Comparison of ENCODE assay signal across 9 mouse cellular contexts in the genomic region with DNA sequence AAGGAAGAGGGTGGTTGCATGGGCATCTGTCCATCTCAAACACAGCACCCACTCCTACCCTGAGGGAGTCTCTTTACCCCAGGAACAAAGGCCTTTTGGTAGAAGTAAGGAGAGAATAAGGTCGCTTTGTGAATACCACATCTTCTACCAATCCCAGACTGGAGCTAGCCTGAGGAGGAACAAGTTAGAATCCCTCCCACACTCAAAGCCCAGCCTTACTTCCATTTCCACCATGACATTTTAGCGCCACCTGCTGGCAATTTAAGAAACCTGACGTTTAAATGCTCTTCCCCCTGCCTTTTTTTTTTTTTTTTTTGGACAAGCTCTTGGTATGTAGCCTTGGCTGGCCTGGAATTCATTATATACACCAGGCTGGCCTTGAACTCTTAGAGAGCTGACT. TPM values are rescaled to one million over a fixed set of nuclear protein-coding genes. Genes with fewer than 3 reads are reported as not detected.
DNase-seq lines count a peak whose midpoint lies in the region; ATAC-seq and TF ChIP-seq lines count a peak whose summit lies in the region.
"Had no signal": no experiment of that assay in that cellular context is flagged by ENCODE, and none has a peak within 500 bp of the region (broad histone marks: within the 10 kb centered on the region; RNA-seq: fewer than 3 reads in every experiment).

No protein-coding gene starts in this region.

- no peaks in the 10 kb centered on the region for H3K9me3 ChIP-seq in ES-Bruce4 (replicated peaks; ENCODE audit: control insufficient read depth, insufficient read depth, low read length, poor library complexity, severe bottlenecking)

- H3K27me3 ChIP-seq in ES-Bruce4 (ENCODE audit: control insufficient read depth, insufficient read depth, low read length, poor library complexity, severe bottlenecking): no peaks in the 10 kb centered on the region

- intact Hi-C loops in heart, postnatal 14 days (cut with DNase I): loop anchor here (1.0 to 5.0 kb wide), 2 partner anchors 103 to 486 kb away; no protein-coding TSS in a partner anchor

- H3K36me3 ChIP-seq in ES-Bruce4 (ENCODE audit: control insufficient read depth, insufficient read depth, low read length, poor library complexity, severe bottlenecking): no peaks in the 10 kb centered on the region

- H3K9ac ChIP-seq in ES-Bruce4 (ENCODE audit: low read depth, poor library complexity, severe bottlenecking): no peak overlapping the region

- no peak for TF ChIP-seq EP300 in ES-Bruce4 (IDR thresholded peaks at IDR 0.05; ENCODE audit: insufficient read depth, low read depth, low read length)

- peaks cover 8% of the 10 kb centered on the region for H3K4me1 ChIP-seq in ES-Bruce4 (ENCODE audit: control insufficient read depth, insufficient read depth, low read length)
- H3K4me1 ChIP-seq in lung, adult 2 months (ENCODE audit: control insufficient read depth, insufficient read depth, low read length): peaks cover 2% of the 10 kb centered on the region; the same call in 1 of the 2 replicates

- H3K4me3 ChIP-seq in ES-Bruce4 (ENCODE audit: low read depth, low read length): no peak overlapping the region
- H3K4me3 ChIP-seq in lung, adult 2 months (replicated peaks; ENCODE audit: extremely low read depth, low read depth, low read length): no peak overlapping the region

- WGBS in lung, adult 2 months: 0% methylated on average over 3 of the region's 3 CpGs

- peak; percentile 64 for DNase-seq in adrenal gland, postnatal 25 days
- DNase-seq in heart, postnatal 14 days: peak; percentile 78 to 85
- DNase-seq in kidney, postnatal 36 days: peak; percentile 74 to 89
- peak; percentile 59 for DNase-seq in lung, adult 2 months
- peak; percentile 79 for DNase-seq in thymus, postnatal 14 days

- TF ChIP-seq CTCF in ES-Bruce4 (IDR thresholded peaks at IDR 0.05; ENCODE audit: low read depth, low read length): peak; percentile 3
- TF ChIP-seq CTCF in lung, adult 2 months (IDR thresholded peaks at IDR 0.05; ENCODE audit: insufficient read depth, low read length): peak; percentile 21; the same call in 1 of the 2 replicates

- H3K27ac ChIP-seq in ES-Bruce4 (ENCODE audit: insufficient read depth, low read length): no peak overlapping the region

- TF ChIP-seq POLR2A in ES-Bruce4 (IDR thresholded peaks at IDR 0.05; ENCODE audit: insufficient read depth, low read length): no peak
- TF ChIP-seq POLR2A in lung, adult 2 months (IDR thresholded peaks at IDR 0.05; ENCODE audit: borderline replicate concordance, extremely low read depth, low read depth, low read length): no peak

- ATAC-seq in erythroblast, adult 5-6 weeks (replicated peaks; ENCODE audit: low FRiP score, poor library complexity, severe bottlenecking): peak; percentile 66
- peak; percentile 51 for ATAC-seq in neutrophil, adult 5-6 weeks (ENCODE audit: extremely low read depth, insufficient number of reproducible peaks, low FRiP score, poor library complexity, severe bottlenecking)

RNA-seq across cellular contexts. Expression of a gene that starts 19.4 kb away (rescaled TPM):
- not detected in 2 replicates for polyA plus RNA-seq in ES-Bruce4 (2011; ENCODE audit: insufficient read depth, insufficient read length, low read depth, missing spikeins)
- total RNA-seq in adrenal gland, postnatal 25 days (2021): 1.6 and 2.4 TPM in 2 replicates
- total RNA-seq in erythroblast, adult 5-6 weeks (2015; ENCODE audit: low replicate concordance): not detected in 2 replicates
- under 0.01 TPM in 1 of 2 replicates, not detected in the other for total RNA-seq in erythroblast, adult 5-6 weeks (2017; ENCODE audit: low replicate concordance)
- under 1 TPM in 1 of 2 experiments, not detected in 1; 0.05 TPM for total RNA-seq in heart, postnatal 14 days (2021)
- 0.89 and 1.7 TPM in 2 replicates for polyA plus RNA-seq in lung, adult 2 months (2012; rRNA removed)
- not detected in 2 replicates for total RNA-seq in neutrophil, adult 5-6 weeks (2017)
- total RNA-seq: gastrocnemius, postnatal 36 days had no signal

RNA-seq across cellular contexts. Expression of a gene that starts 40.2 kb away (rescaled TPM):
- polyA plus RNA-seq in ES-Bruce4 (2011; ENCODE audit: insufficient read depth, insufficient read length, low read depth, missing spikeins): 170 TPM in 2 replicates
- 269 and 403 TPM in 2 replicates for total RNA-seq in adrenal gland, postnatal 25 days (2021)
- total RNA-seq in erythroblast, adult 5-6 weeks (2015; ENCODE audit: low replicate concordance): 150 and 218 TPM in 2 replicates
- total RNA-seq in erythroblast, adult 5-6 weeks (2017; ENCODE audit: low replicate concordance): 337 and 409 TPM in 2 replicates
- 10 to 100 TPM; 39.8 to 50.9 TPM for total RNA-seq in heart, postnatal 14 days (2021)
- 263 and 265 TPM in 2 replicates for polyA plus RNA-seq in lung, adult 2 months (2012; rRNA removed)
- total RNA-seq in neutrophil, adult 5-6 weeks (2017): 62.0 and 69.6 TPM in 2 replicates

RNA-seq across cellular contexts. Expression of a gene that starts 52.6 kb away (rescaled TPM):
- polyA plus RNA-seq in ES-Bruce4 (2011; ENCODE audit: insufficient read depth, insufficient read length, low read depth, missing spikeins): 81.1 and 97.0 TPM in 2 replicates
- total RNA-seq in adrenal gland, postnatal 25 days (2021): 52.0 and 57.7 TPM in 2 replicates
- total RNA-seq in erythroblast, adult 5-6 weeks (2015; ENCODE audit: low replicate concordance): 7.9 and 61.9 TPM in 2 replicates
- total RNA-seq in erythroblast, adult 5-6 weeks (2017; ENCODE audit: low replicate concordance): 15.3 and 18.3 TPM in 2 replicates
- 10 to 100 TPM; 19.1 to 20.1 TPM for total RNA-seq in heart, postnatal 14 days (2021)
- polyA plus RNA-seq in lung, adult 2 months (2012; rRNA removed): 19.5 and 21.3 TPM in 2 replicates
- 36.4 and 46.0 TPM in 2 replicates for total RNA-seq in neutrophil, adult 5-6 weeks (2017)

RNA-seq across cellular contexts. Expression of a gene that starts 57.5 kb away (rescaled TPM):
- polyA plus RNA-seq in ES-Bruce4 (2011; ENCODE audit: insufficient read depth, insufficient read length, low read depth, missing spikeins): 2.2 TPM in 1 of 2 replicates, not detected in the other
- total RNA-seq in adrenal gland, postnatal 25 days (2021): 2.6 and 2.8 TPM in 2 replicates
- total RNA-seq in erythroblast, adult 5-6 weeks (2015; ENCODE audit: low replicate concordance): not detected in 2 replicates
- not detected in 2 replicates for total RNA-seq in erythroblast, adult 5-6 weeks (2017; ENCODE audit: low replicate concordance)
- under 1 TPM in 1 of 2 experiments, not detected in 1; 0.95 TPM for total RNA-seq in heart, postnatal 14 days (2021)
- not detected in 2 replicates for polyA plus RNA-seq in lung, adult 2 months (2012; rRNA removed)
- 7.2 TPM in 1 of 2 replicates, not detected in the other for total RNA-seq in neutrophil, adult 5-6 weeks (2017)

RNA-seq across cellular contexts. Expression of a gene that starts 58.2 kb away (rescaled TPM):
- polyA plus RNA-seq in ES-Bruce4 (2011; ENCODE audit: insufficient read depth, insufficient read length, low read depth, missing spikeins): 45.6 and 47.1 TPM in 2 replicates
- 92.3 and 106 TPM in 2 replicates for total RNA-seq in adrenal gland, postnatal 25 days (2021)
- 105 and 119 TPM in 2 replicates for total RNA-seq in erythroblast, adult 5-6 weeks (2015; ENCODE audit: low replicate concordance)
- 161 and 226 TPM in 2 replicates for total RNA-seq in erythroblast, adult 5-6 weeks (2017; ENCODE audit: low replicate concordance)
- 10 to 100 TPM; 37.4 to 40.5 TPM for total RNA-seq in heart, postnatal 14 days (2021)
- 79.0 and 88.0 TPM in 2 replicates for polyA plus RNA-seq in lung, adult 2 months (2012; rRNA removed)
- 144 and 149 TPM in 2 replicates for total RNA-seq in neutrophil, adult 5-6 weeks (2017)
